Mouse (Mus musculus): ENCODE data around the gene Mettl7a2. TPM values are rescaled to one million over a fixed set of nuclear protein-coding genes. Genes with fewer than 3 reads are reported as not detected.

Gene Mettl7a2
- not detected in 2 replicates for polyA plus RNA-seq (2012; rRNA removed)

GRCm38 (mm10) chr15:100352711-100353250 is at the start of gene Mettl7a2, which contains the start of gene Methig1:
TSS of gene Mettl7a2 (plus strand) at chr15:100353200.
TSS of gene Methig1 (plus strand) at chr15:100353149.

GRCm38 (mm10) chr15:100304019-100304991 is 48.7 kb upstream of the Mettl7a2 start, which contains the start of gene Mettl7a1:
TSS of gene Mettl7a1 (plus strand) at chr15:100304140.

DNA sequence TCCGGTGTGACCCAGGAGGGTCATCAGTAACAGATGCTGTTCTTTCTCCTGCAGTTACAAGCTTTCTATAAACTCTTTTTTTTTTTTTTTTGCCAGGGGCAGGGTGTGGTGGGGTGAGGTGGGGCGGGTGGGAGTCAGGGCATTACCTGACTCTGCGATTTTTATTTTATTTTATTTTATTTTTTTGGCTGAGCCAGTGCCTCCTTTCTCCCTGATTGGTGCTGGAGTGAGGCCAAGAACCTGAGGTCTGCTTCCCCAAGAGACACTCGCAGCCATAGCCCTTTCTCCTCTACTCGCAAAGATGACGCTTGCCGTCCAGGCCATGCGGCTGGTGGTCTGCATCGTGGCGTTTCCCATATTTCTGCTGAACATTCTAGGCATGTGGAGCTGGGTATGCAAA is 18.4 kb upstream of the Mettl7a2 start, which contains the start of gene Mettl7a3:
TSS of gene Mettl7a3 (plus strand) at position 301 of the 400 bp plus-strand sequence.

DNA sequence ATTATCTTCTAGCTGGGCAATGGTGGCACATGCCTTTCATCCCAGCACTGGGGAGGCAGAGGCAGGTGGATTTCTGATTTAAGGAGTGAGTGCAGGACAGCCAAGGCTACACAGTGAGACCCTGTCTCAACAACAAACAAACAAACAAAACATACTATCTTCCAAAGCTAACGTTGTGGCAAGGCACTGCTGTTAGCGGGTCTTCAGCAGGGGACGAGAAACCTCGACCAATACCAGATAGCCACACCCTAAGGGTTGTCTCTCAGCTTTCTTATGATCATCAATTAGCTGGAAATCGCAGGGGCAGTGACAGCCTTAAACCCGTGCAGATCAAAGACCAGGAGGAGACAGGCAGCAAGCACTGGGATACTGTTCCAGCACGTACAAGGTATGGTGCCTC is 11.2 kb downstream of the Mettl7a2 start, which contains the start of gene Higd1c:
TSS of gene Higd1c (plus strand) at position 301 of the 400 bp plus-strand sequence.

Other genes starting within 250 kb of the Mettl7a2 start
- 17.9 and 18.9 TPM in 2 replicates for gene Atf1, start 125.4 kb upstream of the Mettl7a2 start, polyA plus RNA-seq (2012; rRNA removed)
- not detected in 2 replicates for gene Tmprss12, start 72.4 kb upstream of the Mettl7a2 start, polyA plus RNA-seq (2012; rRNA removed)
- gene Mettl7a1, start 49.1 kb upstream of the Mettl7a2 start, polyA plus RNA-seq (2012; rRNA removed): 12.4 and 13.8 TPM in 2 replicates
- gene Mettl7a3, start 18.3 kb upstream of the Mettl7a2 start, polyA plus RNA-seq (2012; rRNA removed): 0.11 and 0.30 TPM in 2 replicates
- gene Methig1, start 51 bp upstream of the Mettl7a2 start, polyA plus RNA-seq (2012; rRNA removed): 0.08 TPM in 1 of 2 replicates, not detected in the other
- gene Higd1c, start 11.3 kb downstream of the Mettl7a2 start, polyA plus RNA-seq (2012; rRNA removed): not detected in 2 replicates
- 0.02 and 0.04 TPM in 2 replicates for gene Gm5475, start 68.9 kb downstream of the Mettl7a2 start, polyA plus RNA-seq (2012; rRNA removed)
- gene Slc11a2, start 71.9 kb downstream of the Mettl7a2 start, polyA plus RNA-seq (2012; rRNA removed): 36.7 and 39.2 TPM in 2 replicates
- gene Letmd1, start 115.8 kb downstream of the Mettl7a2 start, polyA plus RNA-seq (2012; rRNA removed): 78.1 and 78.7 TPM in 2 replicates
- 30.1 and 33.6 TPM in 2 replicates for gene Csrnp2, start 142.3 kb downstream of the Mettl7a2 start, polyA plus RNA-seq (2012; rRNA removed)
- gene Tfcp2, start 198.8 kb downstream of the Mettl7a2 start, polyA plus RNA-seq (2012; rRNA removed): 29.9 and 31.3 TPM in 2 replicates
- 91.2 and 101 TPM in 2 replicates for gene Pou6f1, start 246.8 kb downstream of the Mettl7a2 start, polyA plus RNA-seq (2012; rRNA removed)